Mouse (Mus musculus) forebrain, embryonic 12.5 days (tissue): ENCODE data around the gene Tyrp1. TPM values are rescaled to one million over a fixed set of nuclear protein-coding genes. Genes with fewer than 3 reads are reported as not detected.

ENCODE experiments used
- ATAC-seq: fragments of 200-750 bp; cut with Nextera tagmentation; 2 replicates; pipeline ENCODE4 v1.8.0; 2017; ENCODE audit warnings: moderate TSS enrichment; ENCODE audit not compliant: low FRiP score
- H3K27ac ChIP-seq: fragments of 300-500 bp; sonication (generic); 2 replicates; pipeline ENCODE4 v1.5.1; 2016; ENCODE audit warnings: mild to moderate bottlenecking
- H3K27me3 ChIP-seq: fragments of 300-500 bp; sonication (generic); 2 replicates; pipeline ENCODE4 v1.6.1; 2016; ENCODE audit warnings: mild to moderate bottlenecking
- H3K36me3 ChIP-seq: fragments of 300-500 bp; sonication (generic); replicated peaks from 2 replicates; pipeline ENCODE4 v1.6.1; 2016; ENCODE audit warnings: mild to moderate bottlenecking
- H3K4me1 ChIP-seq: fragments of 300-500 bp; sonication (generic); 2 replicates; pipeline ENCODE4 v1.6.1; 2016
- H3K4me2 ChIP-seq: fragments of 300-500 bp; sonication (generic); 2 replicates; pipeline ENCODE4 v1.6.1; 2016; ENCODE audit warnings: mild to moderate bottlenecking, moderate library complexity
- H3K4me3 ChIP-seq: fragments of 300-500 bp; sonication (generic); replicated peaks from 2 replicates; pipeline ENCODE4 v1.5.1; 2016; ENCODE audit warnings: mild to moderate bottlenecking
- H3K9ac ChIP-seq: fragments of 300-500 bp; sonication (generic); 2 replicates; pipeline ENCODE4 v1.6.1; 2016; ENCODE audit warnings: mild to moderate bottlenecking
- H3K9me3 ChIP-seq: fragments of 300-500 bp; sonication (generic); 2 replicates; pipeline ENCODE4 v1.6.1; 2016
- WGBS: fragments of 180-500 bp; shearing (Covaris S2); methylation state at CpG from one replicate; pipeline ENCODE4 v1.1.7; 2016; 5-methylcytosine and 5-hydroxymethylcytosine counted together
- polyA plus RNA-seq: library from polyadenylated mRNA; unstranded; fragments of >200 nt; fragmentation: Nextera tagmentation; extraction: Ambion mirVana; gene quantifications from 2 replicates; pipeline ENCODE4 v1.2.1, GENCODE M21; 2016

The Tyrp1 gene
- polyA plus RNA-seq, 1 experiment from 2014 or later, result 0.93 TPM

- ATAC-seq, result peak; percentile 83
- peak overlapping the region; percentile 31 for H3K4me3 ChIP-seq
- H3K36me3 ChIP-seq, result no peaks in the 10 kb centered on the region
- under 1% methylated on average over 17 of the region's 17 CpGs for WGBS
- H3K9me3 ChIP-seq, result no peaks in the 10 kb centered on the region
- H3K4me2 ChIP-seq, result peak overlapping the region; percentile 60
- peak overlapping the region; percentile 36; the same call in 1 of the 2 replicates for H3K9ac ChIP-seq
- H3K27me3 ChIP-seq, result no peaks in the 10 kb centered on the region
- H3K4me1 ChIP-seq, result peaks cover 6% of the 10 kb centered on the region; the same call in 1 of the 2 replicates
- H3K27ac ChIP-seq, result peak overlapping the region; percentile 56
These were observed 30.6 kb downstream of the Tyrp1 start for GRCm38 (mm10) chr4:80864511-80864922.

GRCm38 (mm10) chr4:80866065-80866464 is 32.1 kb downstream of the Tyrp1 start:
- no peak overlapping the region for H3K4me3 ChIP-seq
- H3K36me3 ChIP-seq, result no peaks in the 10 kb centered on the region
- no peaks in the 10 kb centered on the region for H3K27me3 ChIP-seq
- H3K4me1 ChIP-seq, result peaks cover 6% of the 10 kb centered on the region; the same call in 1 of the 2 replicates
- H3K9me3 ChIP-seq, result no peaks in the 10 kb centered on the region
- H3K27ac ChIP-seq, result no peak overlapping the region
- H3K4me2 ChIP-seq, result no peak overlapping the region
- no peak overlapping the region for H3K9ac ChIP-seq
- ATAC-seq, result peak; percentile 69; the same call in 1 of the 2 replicates
- 29% methylated on average over 5 of the region's 5 CpGs for WGBS

DNA sequence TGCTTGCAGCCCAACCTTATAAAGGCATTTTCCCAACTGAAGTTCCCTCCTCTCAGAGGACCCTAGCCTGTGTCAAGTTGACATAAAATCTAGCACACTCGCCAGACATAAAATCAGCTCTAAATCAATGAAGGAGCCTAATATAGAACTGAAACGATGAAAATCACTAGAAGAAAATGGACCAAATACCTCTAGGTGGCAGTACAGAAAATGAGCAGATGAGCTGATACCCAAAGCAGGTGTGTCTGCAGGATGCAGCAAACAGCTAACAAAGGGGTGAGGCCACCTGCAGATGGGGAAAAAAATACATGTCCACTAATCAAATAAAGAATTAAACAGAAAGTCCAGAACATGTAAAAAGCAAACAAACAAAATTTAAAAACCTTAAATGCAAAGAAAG is 35.7 kb downstream of the Tyrp1 start:
- Histone ChIP-seq H3K9me3 (no peaks in the 10 kb centered on the region), H3K36me3 (no peaks in the 10 kb centered on the region), H3K9ac (no peak overlapping the region), H3K27ac (no peak overlapping the region), H3K27me3 (no peaks in the 10 kb centered on the region), H3K4me3 (no peak overlapping the region), H3K4me1 (peaks cover 3% of the 10 kb centered on the region; the same call in 1 of the 2 replicates), H3K4me2 (no peak overlapping the region)
- ATAC-seq, result no peak
- 57% methylated on average over 2 of the region's 2 CpGs for WGBS

DNA sequence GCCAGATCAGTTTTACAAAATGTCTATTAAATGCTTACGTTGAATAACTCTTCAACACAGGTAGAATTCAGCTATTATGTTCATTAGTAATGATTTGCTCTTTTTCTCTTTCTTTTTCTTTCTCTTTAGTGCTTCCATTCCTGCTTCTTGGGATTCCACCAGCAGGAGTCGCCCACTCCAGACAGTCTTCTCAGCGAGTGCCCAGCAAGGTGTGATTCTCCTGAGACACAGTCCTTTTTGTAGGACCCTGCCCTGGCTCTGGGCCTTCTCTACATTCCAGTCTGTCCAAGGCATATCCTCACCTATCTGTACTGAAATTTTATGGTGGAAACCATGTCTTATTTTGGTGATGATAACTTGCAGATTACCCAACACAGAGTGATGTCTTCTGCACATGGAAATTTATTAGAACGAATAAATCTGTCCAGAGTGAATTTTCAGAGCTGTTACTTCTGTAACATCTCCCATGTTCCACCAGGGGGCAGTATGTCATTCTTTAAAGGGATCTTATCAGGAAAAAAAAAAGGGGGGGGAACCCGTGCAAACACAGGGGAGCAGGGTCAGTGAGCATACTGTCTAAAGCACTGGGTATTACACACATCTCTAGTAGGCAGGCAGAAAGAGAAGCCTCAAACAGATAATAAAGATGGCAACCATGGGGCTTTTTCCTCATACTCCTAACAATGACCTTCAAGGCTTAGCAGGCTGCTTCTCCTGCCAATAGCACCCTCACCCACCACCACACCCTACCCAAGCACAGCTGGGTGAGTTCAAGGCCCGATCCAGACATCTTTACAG is 39.1 kb downstream of the Tyrp1 start:
- no peaks in the 10 kb centered on the region for H3K9me3 ChIP-seq
- peak; percentile 60 for ATAC-seq
- no peak overlapping the region for H3K4me3 ChIP-seq
- H3K4me1 ChIP-seq, result no peaks in the 10 kb centered on the region
- WGBS, result 43% methylated on average over 6 of the region's 6 CpGs
- H3K4me2 ChIP-seq, result no peak overlapping the region
- no peaks in the 10 kb centered on the region for H3K27me3 ChIP-seq
- no peak overlapping the region for H3K27ac ChIP-seq
- no peak overlapping the region for H3K9ac ChIP-seq
- no peaks in the 10 kb centered on the region for H3K36me3 ChIP-seq

- Histone ChIP-seq H3K36me3 (no peaks in the 10 kb centered on the region), H3K4me3 (no peak overlapping the region), H3K4me2 (no peak overlapping the region), H3K9ac (no peak overlapping the region), H3K27ac (no peak overlapping the region), H3K4me1 (no peaks in the 10 kb centered on the region), H3K9me3 (no peaks in the 10 kb centered on the region), H3K27me3 (no peaks in the 10 kb centered on the region)
- ATAC-seq, result no peak
- whole genome bisulfite sequencing, result 65% methylated on average over 5 of the region's 5 CpGs
These were observed 40.4 kb downstream of the Tyrp1 start for GRCm38 (mm10) chr4:80874121-80874859.

- Histone ChIP-seq H3K4me1 (no peaks in the 10 kb centered on the region), H3K4me2 (no peak overlapping the region), H3K4me3 (no peak overlapping the region), H3K9me3 (no peaks in the 10 kb centered on the region), H3K27me3 (no peaks in the 10 kb centered on the region), H3K9ac (no peak overlapping the region), H3K36me3 (no peaks in the 10 kb centered on the region), H3K27ac (no peak overlapping the region)
- WGBS, result 68% methylated on average over 4 of the region's 4 CpGs
- no peak for ATAC-seq
These were observed 41.1 kb downstream of the Tyrp1 start for GRCm38 (mm10) chr4:80875055-80875454.

DNA sequence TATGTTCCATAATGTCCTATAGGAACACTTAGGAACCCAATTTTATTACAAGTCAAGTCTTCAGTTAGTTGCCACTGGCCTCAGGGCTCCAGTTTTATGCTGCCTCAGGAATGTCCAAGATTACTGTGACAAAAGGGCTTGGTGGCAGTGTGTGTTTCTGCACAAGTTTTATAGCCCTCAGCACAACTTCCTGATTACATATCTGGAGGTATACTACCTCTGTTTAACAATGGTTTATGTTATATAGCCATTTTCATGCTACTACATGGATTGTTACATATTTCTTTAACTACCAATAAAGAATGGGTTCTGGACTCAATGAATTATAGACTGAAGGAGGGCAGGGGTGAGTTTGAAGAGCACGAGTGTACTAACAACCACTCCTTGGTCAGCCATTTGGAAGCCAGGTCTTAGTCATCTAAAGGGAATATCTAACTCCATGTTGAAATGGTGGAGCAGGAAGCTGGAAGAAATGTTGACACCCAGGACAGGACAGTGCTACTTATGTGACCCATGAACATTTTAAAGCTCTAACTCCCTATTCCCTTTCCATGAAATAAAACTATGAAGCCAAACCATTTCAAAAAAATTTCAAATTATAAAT is 48.2 kb downstream of the Tyrp1 start:
- no peak for ATAC-seq
- WGBS, result 85% methylated on average over 1 of the region's 1 CpGs
- Histone ChIP-seq H3K27me3 (no peaks in the 10 kb centered on the region), H3K4me1 (no peaks in the 10 kb centered on the region), H3K36me3 (no peaks in the 10 kb centered on the region), H3K27ac (no peak overlapping the region), H3K4me3 (no peak overlapping the region), H3K4me2 (no peak overlapping the region), H3K9me3 (no peaks in the 10 kb centered on the region), H3K9ac (no peak overlapping the region)

DNA sequence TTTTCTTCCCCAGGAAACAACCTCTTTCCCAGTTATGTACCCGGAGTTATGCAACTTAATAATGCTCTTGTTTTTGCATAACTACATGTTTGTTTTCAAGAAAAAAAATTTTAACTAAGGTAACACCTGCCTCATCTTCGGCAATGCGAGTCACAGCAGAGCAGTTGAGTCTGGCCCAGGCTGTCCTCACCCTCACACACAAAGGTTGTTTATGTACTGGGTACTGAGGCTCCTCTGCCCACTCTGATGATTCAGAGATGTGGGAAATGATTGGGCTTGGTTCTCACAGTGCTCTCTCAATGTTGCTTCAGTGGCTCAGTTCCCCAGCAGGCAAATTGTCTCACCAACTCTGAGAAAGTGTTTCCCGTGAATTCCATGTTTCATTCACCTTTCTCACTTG is 52.7 kb downstream of the Tyrp1 start:
- H3K4me2 ChIP-seq, result no peak overlapping the region
- no peaks in the 10 kb centered on the region for H3K36me3 ChIP-seq
- H3K9ac ChIP-seq, result no peak overlapping the region
- ATAC-seq, result no peak
- no peaks in the 10 kb centered on the region for H3K9me3 ChIP-seq
- H3K27me3 ChIP-seq, result no peaks in the 10 kb centered on the region
- WGBS, result 84% methylated on average over 4 of the region's 4 CpGs
- H3K4me1 ChIP-seq, result no peaks in the 10 kb centered on the region
- H3K27ac ChIP-seq, result no peak overlapping the region
- no peak overlapping the region for H3K4me3 ChIP-seq

DNA sequence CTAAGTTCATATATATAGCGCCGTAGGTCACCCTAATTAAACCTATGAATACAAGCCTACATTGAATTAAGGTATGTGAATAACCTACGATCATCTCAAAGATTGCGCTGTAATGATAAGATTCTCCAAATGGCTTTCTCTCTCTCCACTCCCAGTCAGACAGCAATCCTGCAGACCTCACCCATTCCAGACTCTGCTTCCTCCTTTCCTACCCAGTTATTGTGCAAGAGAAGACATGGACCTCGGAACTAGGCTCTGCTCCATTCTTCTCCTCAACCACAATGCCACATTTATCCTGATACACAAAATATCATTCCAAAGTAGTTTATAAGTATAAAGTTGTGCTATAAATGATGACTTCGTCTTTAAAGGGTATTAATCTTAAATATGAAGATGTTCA is 57.1 kb downstream of the Tyrp1 start:
- H3K27me3 ChIP-seq, result no peaks in the 10 kb centered on the region
- WGBS, result 92% methylated on average over 6 of the region's 6 CpGs
- H3K9me3 ChIP-seq, result no peaks in the 10 kb centered on the region
- H3K4me1 ChIP-seq, result peaks cover 6% of the 10 kb centered on the region; the same call in 1 of the 2 replicates
- no peak overlapping the region for H3K27ac ChIP-seq
- no peak overlapping the region for H3K4me2 ChIP-seq
- H3K9ac ChIP-seq, result no peak overlapping the region
- no peak overlapping the region for H3K4me3 ChIP-seq
- no peaks in the 10 kb centered on the region for H3K36me3 ChIP-seq
- ATAC-seq, result no peak

DNA sequence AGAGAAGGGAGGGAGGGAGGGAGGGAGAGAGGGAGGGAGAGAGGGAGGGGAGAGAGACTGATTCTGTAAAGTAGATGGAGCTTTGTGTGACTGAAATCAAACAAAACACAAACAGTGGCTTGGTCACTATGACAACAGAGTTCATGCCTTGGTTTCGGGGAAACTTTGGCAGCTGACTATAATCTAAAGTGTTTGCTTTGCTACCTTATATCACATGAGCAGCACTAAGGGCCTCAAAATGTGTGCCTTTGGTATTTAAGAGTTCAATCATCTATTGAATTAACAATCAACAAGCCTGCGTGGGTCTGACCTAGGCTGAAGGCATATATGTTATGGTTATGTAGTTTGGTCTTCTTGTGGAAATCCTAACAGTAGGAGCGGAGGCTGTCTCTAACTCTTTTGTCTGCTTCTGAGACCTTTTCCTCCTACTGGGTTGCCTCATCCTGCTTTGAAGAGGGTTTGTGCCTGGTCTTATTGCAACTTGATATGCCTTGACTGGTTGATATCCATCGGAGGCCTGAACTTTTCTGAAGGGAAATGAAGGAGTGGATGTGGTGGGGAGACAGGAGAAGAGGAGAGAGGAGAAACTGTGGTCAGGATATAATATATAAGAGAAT is 61.5 kb downstream of the Tyrp1 start:
- Histone ChIP-seq H3K36me3 (no peaks in the 10 kb centered on the region), H3K4me3 (no peak overlapping the region), H3K27ac (no peak overlapping the region), H3K9ac (no peak overlapping the region), H3K4me1 (peaks cover 6% of the 10 kb centered on the region; the same call in 1 of the 2 replicates), H3K27me3 (no peaks in the 10 kb centered on the region), H3K9me3 (no peaks in the 10 kb centered on the region), H3K4me2 (no peak overlapping the region)
- ATAC-seq, result no peak
- 68% methylated on average over 4 of the region's 4 CpGs for WGBS
